Mouse (Mus musculus) layer of hippocampus, adult 9-11 months (tissue): ENCODE results near the gene Ppp1r9a.
A peak's percentile ranks its signal among the peaks of the same experiment; 100 is the strongest.

Experiments
- DNase-seq: peaks from one replicate; pipeline ENCODE4 v3.0.0; 2022

The Ppp1r9a gene

GRCm38 (mm10) chr6:5008603-5009002 lies 105.9 kb downstream of the Ppp1r9a start:
- no peak for DNase-seq

GRCm38 (mm10) chr6:5010553-5011416 lies 108.1 kb downstream of the Ppp1r9a start:
- DNase-seq = no peak

GRCm38 (mm10) chr6:5012794-5013193 lies 110.1 kb downstream of the Ppp1r9a start:
- DNase-seq = no peak

- DNase-seq = no peak
These were observed 111.8 kb downstream of the Ppp1r9a start for GRCm38 (mm10) chr6:5014567-5014966.

- DNase-seq = no peak
These were observed 112.5 kb downstream of the Ppp1r9a start for GRCm38 (mm10) chr6:5015173-5015572.

- no peak for DNase-seq
These were observed 115.3 kb downstream of the Ppp1r9a start for GRCm38 (mm10) chr6:5017945-5018511.

- no peak for DNase-seq
These were observed 116.5 kb downstream of the Ppp1r9a start for GRCm38 (mm10) chr6:5019208-5019607.

GRCm38 (mm10) chr6:5019969-5020368 lies 117.3 kb downstream of the Ppp1r9a start:
- no peak for DNase-seq

GRCm38 (mm10) chr6:5020510-5020909 lies 117.8 kb downstream of the Ppp1r9a start:
- DNase-seq = no peak

- DNase-seq = no peak
These were observed 120.0 kb downstream of the Ppp1r9a start for GRCm38 (mm10) chr6:5022677-5023076.

GRCm38 (mm10) chr6:5024893-5025292 lies 122.2 kb downstream of the Ppp1r9a start:
- DNase-seq = no peak

GRCm38 (mm10) chr6:5026772-5027171 lies 124.1 kb downstream of the Ppp1r9a start:
- no peak for DNase-seq

GRCm38 (mm10) chr6:5027213-5027612 lies 124.5 kb downstream of the Ppp1r9a start:
- DNase-seq = no peak

GRCm38 (mm10) chr6:5027801-5028200 lies 125.1 kb downstream of the Ppp1r9a start:
- no peak for DNase-seq

- DNase-seq = no peak
These were observed 126.6 kb downstream of the Ppp1r9a start for GRCm38 (mm10) chr6:5029205-5029927.

- no peak for DNase-seq
These were observed 127.2 kb downstream of the Ppp1r9a start for GRCm38 (mm10) chr6:5029956-5030355.

- no peak for DNase-seq
These were observed 130.4 kb downstream of the Ppp1r9a start for GRCm38 (mm10) chr6:5032986-5033633.

GRCm38 (mm10) chr6:5037225-5037624 lies 134.5 kb downstream of the Ppp1r9a start:
- no peak for DNase-seq

GRCm38 (mm10) chr6:5038140-5038749 lies 135.5 kb downstream of the Ppp1r9a start:
- no peak for DNase-seq

- no peak for DNase-seq
These were observed 136.6 kb downstream of the Ppp1r9a start for GRCm38 (mm10) chr6:5039316-5039715.

GRCm38 (mm10) chr6:5045854-5046253 lies 143.1 kb downstream of the Ppp1r9a start:
- DNase-seq = no peak

GRCm38 (mm10) chr6:5048025-5048424 lies 145.3 kb downstream of the Ppp1r9a start:
- no peak for DNase-seq

GRCm38 (mm10) chr6:5052309-5052708 lies 149.6 kb downstream of the Ppp1r9a start:
- DNase-seq = peak; percentile 31
